7 mouse cellular contexts compared by ENCODE assay signal in genomic region chr9:57561711-57562099, GRCm38 (mm10). TPM values are rescaled to one million over a fixed set of nuclear protein-coding genes. Genes with fewer than 3 reads are reported as not detected.
DNase-seq lines count a peak whose midpoint lies in the region; ATAC-seq and TF ChIP-seq lines count a peak whose summit lies in the region.

No protein-coding gene starts in this region.

- no peaks in the 10 kb centered on the region for H3K9me3 ChIP-seq in ES-Bruce4 (replicated peaks; ENCODE audit: control insufficient read depth, insufficient read depth, low read length, poor library complexity, severe bottlenecking)
- H3K9me3 ChIP-seq in hindbrain, embryonic 10.5 days: no peaks in the 10 kb centered on the region
- no peaks in the 10 kb centered on the region for H3K9me3 ChIP-seq in liver, embryonic 13.5 days (replicated peaks)

- H3K27me3 ChIP-seq in ES-Bruce4 (ENCODE audit: control insufficient read depth, insufficient read depth, low read length, poor library complexity, severe bottlenecking): no peaks in the 10 kb centered on the region
- H3K27me3 ChIP-seq in hindbrain, embryonic 10.5 days (ENCODE audit: insufficient read depth, poor library complexity, severe bottlenecking): no peaks in the 10 kb centered on the region
- H3K27me3 ChIP-seq in liver, embryonic 13.5 days: no peaks in the 10 kb centered on the region

- H3K36me3 ChIP-seq in ES-Bruce4 (ENCODE audit: control insufficient read depth, insufficient read depth, low read length, poor library complexity, severe bottlenecking): no peaks in the 10 kb centered on the region
- no peaks in the 10 kb centered on the region for H3K36me3 ChIP-seq in hindbrain, embryonic 10.5 days
- H3K36me3 ChIP-seq in liver, embryonic 13.5 days: peaks cover under 1% of the 10 kb centered on the region; the same call in 1 of the 2 replicates

- DNase-seq in B cell, adult 2 months: peak; percentile 65 to 72
- no peak for DNase-seq in hindbrain, embryonic 10.5 days (ENCODE audit: low spot score)
- no peak for DNase-seq in liver, embryonic 13.5 days
- peak; percentile 82 for DNase-seq in skeletal muscle tissue, adult 2 months (ENCODE audit: low read depth, low spot score)
- DNase-seq in urinary bladder, postnatal 10 days (ENCODE audit: low spot score): no peak
- DNase-seq in yolk sac, embryonic 10.5 days (ENCODE audit: low spot score): no peak

- TF ChIP-seq CTCF in ES-Bruce4 (IDR thresholded peaks at IDR 0.05; ENCODE audit: low read depth, low read length): no peak

- H3K4me1 ChIP-seq in ES-Bruce4 (ENCODE audit: control insufficient read depth, insufficient read depth, low read length): no peaks in the 10 kb centered on the region
- H3K4me1 ChIP-seq in hindbrain, embryonic 10.5 days (replicated peaks): peaks cover 37% of the 10 kb centered on the region
- peaks cover 41% of the 10 kb centered on the region for H3K4me1 ChIP-seq in liver, embryonic 13.5 days (replicated peaks)

- 83% methylated on average over 13 of the region's 13 CpGs for WGBS in hindbrain, embryonic 10.5 days
- 63% methylated on average over 13 of the region's 13 CpGs for WGBS in liver, embryonic 13.5 days (ENCODE audit: insufficient replicate concordance)

- peak overlapping the region; percentile 81 for H3K4me2 ChIP-seq in liver, embryonic 13.5 days

- no peak for TF ChIP-seq POLR2A in ES-Bruce4 (IDR thresholded peaks at IDR 0.05; ENCODE audit: insufficient read depth, low read length)

- H3K4me3 ChIP-seq in ES-Bruce4 (ENCODE audit: low read depth, low read length): peak overlapping the region; percentile 38
- H3K4me3 ChIP-seq in hindbrain, embryonic 10.5 days: peak overlapping the region; percentile 80
- peak overlapping the region; percentile 73 for H3K4me3 ChIP-seq in liver, embryonic 13.5 days (replicated peaks)

- H3K9ac ChIP-seq in ES-Bruce4 (ENCODE audit: low read depth, poor library complexity, severe bottlenecking): peak overlapping the region; percentile 46
- peak overlapping the region; percentile 75 for H3K9ac ChIP-seq in liver, embryonic 13.5 days

- TF ChIP-seq EP300 in ES-Bruce4 (IDR thresholded peaks at IDR 0.05; ENCODE audit: insufficient read depth, low read depth, low read length): no peak

- no peak for ATAC-seq in liver, embryonic 13.5 days (ENCODE audit: low read depth)

- no peak overlapping the region for H3K27ac ChIP-seq in ES-Bruce4 (ENCODE audit: insufficient read depth, low read length)
- H3K27ac ChIP-seq in hindbrain, embryonic 10.5 days: no peak overlapping the region
- H3K27ac ChIP-seq in liver, embryonic 13.5 days: peak overlapping the region; percentile 58; the same call in 1 of the 2 replicates

RNA-seq across cellular contexts. Expression of gene Scamp2, which starts 1.0 kb away (rescaled TPM):
- polyA plus RNA-seq in ES-Bruce4 (2011; ENCODE audit: insufficient read depth, insufficient read length, low read depth, missing spikeins): 26.6 and 31.0 TPM in 2 replicates
- polyA plus RNA-seq in hindbrain, embryonic 10.5 days (2016; fragmentation: Nextera tagmentation; extraction: Ambion mirVana): 50.7 and 59.7 TPM in 2 replicates
- 26.9 and 27.6 TPM in 2 replicates for polyA plus RNA-seq in liver, embryonic 13.5 days (2015; fragmentation: Nextera tagmentation; extraction: Ambion mirVana)

RNA-seq across cellular contexts. Expression of gene Mpi, which starts 9.1 kb away (rescaled TPM):
- polyA plus RNA-seq in ES-Bruce4 (2011; ENCODE audit: insufficient read depth, insufficient read length, low read depth, missing spikeins): 39.1 TPM in 2 replicates
- 61.7 and 74.1 TPM in 2 replicates for polyA plus RNA-seq in hindbrain, embryonic 10.5 days (2016; fragmentation: Nextera tagmentation; extraction: Ambion mirVana)
- polyA plus RNA-seq in liver, embryonic 13.5 days (2015; fragmentation: Nextera tagmentation; extraction: Ambion mirVana): 12.3 and 13.2 TPM in 2 replicates

RNA-seq across cellular contexts. Expression of gene Fam219b, which starts 24.4 kb away (rescaled TPM):
- polyA plus RNA-seq in ES-Bruce4 (2011; ENCODE audit: insufficient read depth, insufficient read length, low read depth, missing spikeins): 9.0 and 11.8 TPM in 2 replicates
- polyA plus RNA-seq in hindbrain, embryonic 10.5 days (2016; fragmentation: Nextera tagmentation; extraction: Ambion mirVana): 16.1 and 16.3 TPM in 2 replicates
- 7.6 and 8.2 TPM in 2 replicates for polyA plus RNA-seq in liver, embryonic 13.5 days (2015; fragmentation: Nextera tagmentation; extraction: Ambion mirVana)

RNA-seq across cellular contexts. Expression of gene Ulk3, which starts 27.5 kb away (rescaled TPM):
- polyA plus RNA-seq in ES-Bruce4 (2011; ENCODE audit: insufficient read depth, insufficient read length, low read depth, missing spikeins): 10.1 TPM in 2 replicates
- polyA plus RNA-seq in hindbrain, embryonic 10.5 days (2016; fragmentation: Nextera tagmentation; extraction: Ambion mirVana): 14.2 and 14.6 TPM in 2 replicates
- 3.6 and 3.7 TPM in 2 replicates for polyA plus RNA-seq in liver, embryonic 13.5 days (2015; fragmentation: Nextera tagmentation; extraction: Ambion mirVana)

RNA-seq across cellular contexts. Expression of gene Cox5a, which starts 40.6 kb away (rescaled TPM):
- polyA plus RNA-seq in ES-Bruce4 (2011; ENCODE audit: insufficient read depth, insufficient read length, low read depth, missing spikeins): 490 and 512 TPM in 2 replicates
- 712 and 781 TPM in 2 replicates for polyA plus RNA-seq in hindbrain, embryonic 10.5 days (2016; fragmentation: Nextera tagmentation; extraction: Ambion mirVana)
- 412 and 430 TPM in 2 replicates for polyA plus RNA-seq in liver, embryonic 13.5 days (2015; fragmentation: Nextera tagmentation; extraction: Ambion mirVana)

Comparison
In these comparisons a context has a peak if more than half of its experiments do, and no peak if none do; other contexts are left out.
1. DNase-seq: peak in B cell, adult 2 months (2 of 2) and skeletal muscle tissue, adult 2 months (single experiment); none in hindbrain, embryonic 10.5 days (single experiment), liver, embryonic 13.5 days (single experiment), urinary bladder, postnatal 10 days (single experiment) and yolk sac, embryonic 10.5 days (single experiment).
2. Peak in every context shown above with its lines, with median percentiles within 50 percentile points of each other: H3K4me3 ChIP-seq.